Comparison of ENCODE assay signal across 23 mouse cellular contexts in genomic region chr4:119946224-119946887, GRCm38 (mm10).
DNase-seq lines count a peak whose midpoint lies in the region; TF ChIP-seq lines count a peak whose summit lies in the region.
"Had no signal": no experiment of that assay in that cellular context is flagged by ENCODE, and none has a peak within 500 bp of the region (broad histone marks: within the 10 kb centered on the region; RNA-seq: fewer than 3 reads in every experiment).

No protein-coding gene starts in this region.

- no peaks in the 10 kb centered on the region for H3K36me3 ChIP-seq in C2C12 (ENCODE audit: control insufficient read depth, insufficient read depth)
- H3K36me3 ChIP-seq: forebrain, embryonic 15.5 days; G1E; heart, embryonic 12.5 days; heart, embryonic 15.5 days; hindbrain, embryonic 10.5 days had no signal

- H3K4me3 ChIP-seq in C2C12 (ENCODE audit: insufficient read depth, poor library complexity, severe bottlenecking) = no peak overlapping the region
- H3K4me3 ChIP-seq: forebrain, embryonic 15.5 days; heart, embryonic 12.5 days; heart, embryonic 15.5 days; hindbrain, embryonic 10.5 days had no signal

- H3K79me3 ChIP-seq in C2C12 (ENCODE audit: low read depth) = no peaks in the 10 kb centered on the region

- peak; percentile 61 for DNase-seq in heart, adult 11 months
- DNase-seq in heart, adult 18-20 months = no peak
- peak; percentile 27 for DNase-seq in 3134 (ENCODE audit: extremely low read depth, insufficient read length, low spot score)
- peak; percentile 31 for DNase-seq in brain, adult 2 months (ENCODE audit: low read depth, low spot score)
- no peak for DNase-seq in layer of hippocampus, adult 9-10 months (ENCODE audit: low spot score)
- DNase-seq in right cerebral cortex, postnatal 25 days = no peak
- DNase-seq: adrenal gland, postnatal 10 days; adrenal gland, postnatal 36 days; cerebellum, adult 11-12 months; cerebellum, adult 8-10 months; cerebellum, postnatal 10 days; cerebellum, postnatal 36 days; gastrocnemius, postnatal 25 days; heart, postnatal 10 days; heart, postnatal 36 days; kidney, adult 18-20 months had no signal

- H3K27me3 ChIP-seq in C2C12 (ENCODE audit: control insufficient read depth, insufficient read depth, insufficient read length) = no peaks in the 10 kb centered on the region
- H3K27me3 ChIP-seq: CH12.LX; forebrain, embryonic 15.5 days; heart, embryonic 12.5 days; heart, embryonic 15.5 days had no signal

- no peaks in the 10 kb centered on the region for H3K79me2 ChIP-seq in C2C12 (ENCODE audit: control insufficient read depth, insufficient read depth)

- H3ac ChIP-seq in C2C12 (ENCODE audit: control insufficient read depth, insufficient read length, low read depth) = no peak overlapping the region

- no peak for TF ChIP-seq CTCF in C2C12 (IDR thresholded peaks at IDR 0.05; ENCODE audit: control insufficient read depth, insufficient read depth, insufficient read length)

TF ChIP-seq in C2C12, 6 proteins besides CTCF, POLR2A, EP300 and RAD21:
- peak; percentile 67 for TF ChIP-seq CEBPB (IDR thresholded peaks at IDR 0.05; ENCODE audit: low read depth)
- TF ChIP-seq MAX (IDR thresholded peaks at IDR 0.05) = no peak

Comparison
In these comparisons a context has a peak if more than half of its experiments do, and no peak if none do; other contexts are left out.
1. DNase-seq: peak in heart, adult 11 months (single experiment), 3134 (single experiment) and brain, adult 2 months (single experiment); none in heart, adult 18-20 months (0 of 2), layer of hippocampus, adult 9-10 months (single experiment) and right cerebral cortex, postnatal 25 days (single experiment).